Mouse (Mus musculus) urinary bladder, postnatal 36 days (tissue): ENCODE measurements around the gene Kcnc4.
A peak's percentile ranks its signal among the peaks of the same experiment; 100 is the strongest.

Experiments
- DNase-seq, 2 experiments: peaks; one replicate each; pipeline ENCODE4 v3.0.0; 2022; ENCODE audit warnings: low spot score in 2 of 2, mixed read lengths in 1 of 2

Kcnc4 gene

DNA sequence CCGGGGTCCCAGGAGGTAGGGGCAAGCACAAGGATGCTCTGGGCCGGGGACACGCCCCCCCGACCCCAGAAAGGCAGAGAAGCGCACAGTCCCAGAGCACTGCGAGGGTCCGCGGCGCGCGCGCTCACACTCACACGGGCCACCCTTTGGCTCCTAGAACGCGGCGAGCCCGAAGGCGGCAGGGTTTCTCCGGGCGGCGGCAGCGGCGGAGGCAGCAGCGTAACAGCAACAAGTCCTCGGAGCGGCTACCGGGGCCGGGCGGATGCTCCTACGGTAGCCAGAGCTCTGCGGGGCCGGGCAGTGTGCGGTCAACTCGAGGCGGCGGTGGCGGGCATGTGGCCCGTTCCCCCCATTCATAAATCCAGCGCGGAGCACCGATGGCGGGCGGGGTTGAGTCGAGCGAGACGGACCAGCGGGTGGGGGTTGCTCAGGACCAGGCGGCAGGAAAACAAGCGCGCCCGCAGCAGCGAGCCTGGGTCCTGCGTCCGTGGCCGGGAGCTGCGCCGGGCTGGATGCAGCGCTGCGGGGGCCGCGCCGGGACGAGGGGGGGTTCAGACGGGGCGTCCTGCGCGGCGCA is at the start of gene Kcnc4:
Gene Kcnc4, minus strand, starts transcription at position 357 of the 577 bp plus-strand sequence.
- DNase-seq, result no peak

DNA sequence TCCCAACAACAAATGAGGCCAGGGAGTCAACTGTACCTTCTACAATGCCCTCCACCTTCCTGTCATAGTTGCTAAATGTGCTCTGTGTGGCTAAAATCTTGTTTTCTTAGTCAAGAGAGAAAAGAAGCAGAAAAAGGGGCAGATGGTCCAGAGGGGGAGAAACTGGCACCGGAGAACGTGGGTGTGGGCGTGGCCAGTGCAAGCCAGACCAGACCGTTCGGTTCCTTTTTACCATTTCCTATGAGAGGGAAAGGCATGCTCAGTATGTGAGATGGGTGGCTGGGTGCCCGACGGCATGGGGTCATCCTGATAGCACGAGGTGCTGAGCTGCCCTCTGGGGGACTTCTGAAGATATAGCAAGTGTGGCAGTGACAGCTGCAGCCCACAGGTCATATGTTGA is 49.3 kb upstream of the Kcnc4 start:
- DNase-seq, result no peak

DNA sequence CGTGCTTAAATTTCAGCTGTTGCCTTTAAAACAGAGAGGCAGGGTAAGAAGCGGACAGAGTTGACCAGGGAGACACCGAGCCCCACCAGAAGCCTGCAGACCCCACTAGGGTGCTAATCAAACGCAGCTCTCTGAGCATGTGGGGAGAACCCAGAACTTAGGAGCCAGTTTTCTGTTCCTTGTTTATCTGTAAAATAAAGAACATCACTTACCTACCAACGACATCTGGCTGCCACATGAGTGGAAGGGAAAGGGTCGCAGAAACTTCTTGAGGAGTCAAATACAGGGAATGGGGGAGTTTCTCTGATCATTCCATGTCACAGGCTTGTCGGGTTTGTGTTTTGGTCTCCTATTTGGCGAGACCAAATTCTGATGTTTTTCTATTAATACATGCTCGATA is 48.6 kb upstream of the Kcnc4 start:
- no peak for DNase-seq

DNA sequence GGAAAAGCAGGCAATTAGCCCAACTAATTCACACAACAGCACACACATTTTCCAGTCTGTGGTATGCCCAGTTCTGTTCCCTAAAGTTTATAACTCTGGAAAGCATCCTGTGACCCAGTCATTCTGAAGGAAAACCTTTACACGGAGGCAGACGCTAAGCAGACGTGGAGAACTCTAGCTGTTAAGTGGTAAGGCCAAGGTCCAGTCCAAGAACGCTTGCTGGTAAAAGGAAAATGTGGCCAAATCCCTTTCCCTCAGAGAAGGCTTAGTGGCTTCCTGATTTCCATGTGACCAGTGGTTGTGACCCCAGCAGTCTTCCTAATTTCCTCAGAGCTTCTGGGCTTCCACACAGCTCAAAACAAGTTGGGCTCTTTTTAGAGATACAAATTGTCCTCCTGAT is 47.2 kb upstream of the Kcnc4 start:
- no peak for DNase-seq

DNA sequence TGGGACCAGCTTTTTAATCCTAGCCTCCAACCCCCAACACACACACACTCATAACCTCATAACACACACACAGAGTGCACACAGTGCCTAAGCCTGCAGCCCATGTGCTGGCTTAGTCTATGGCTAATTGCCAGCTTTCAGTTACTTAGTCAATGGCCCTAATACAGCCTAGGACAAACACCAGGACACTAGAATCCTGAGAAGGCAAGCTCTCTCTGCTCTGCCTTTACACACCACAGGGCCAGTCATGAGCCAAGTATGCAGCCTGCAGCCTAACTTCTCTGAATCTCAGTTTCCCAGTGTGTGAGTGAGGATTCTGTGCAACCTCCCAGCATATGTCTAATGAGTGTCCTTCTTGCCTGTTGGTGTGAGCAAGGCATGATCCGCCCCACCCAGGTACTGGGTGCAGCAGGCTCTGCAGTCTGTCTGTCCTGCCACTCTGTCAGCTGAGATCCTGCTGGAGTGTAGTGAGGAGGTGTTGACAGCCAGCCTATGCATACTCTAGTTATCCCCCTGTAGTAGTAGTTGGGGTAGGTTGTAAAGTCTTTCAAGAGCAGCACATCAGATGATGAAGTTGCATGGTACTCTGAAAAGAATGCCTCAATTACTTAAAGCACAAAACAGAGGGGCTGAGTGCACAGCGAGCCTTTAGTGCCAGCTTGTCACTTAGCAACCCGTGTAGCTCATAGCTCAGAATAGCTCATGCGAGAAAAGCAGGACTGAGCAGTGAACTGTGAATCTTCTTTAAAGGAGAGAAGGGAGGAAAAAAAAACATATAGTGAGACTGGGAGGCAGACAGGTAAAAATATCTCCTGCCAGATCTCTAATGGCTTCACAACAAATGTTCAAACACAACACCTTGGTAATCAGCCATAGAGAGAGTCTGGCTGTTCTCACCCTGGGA is 46.4 kb upstream of the Kcnc4 start:
- no peak for DNase-seq

DNA sequence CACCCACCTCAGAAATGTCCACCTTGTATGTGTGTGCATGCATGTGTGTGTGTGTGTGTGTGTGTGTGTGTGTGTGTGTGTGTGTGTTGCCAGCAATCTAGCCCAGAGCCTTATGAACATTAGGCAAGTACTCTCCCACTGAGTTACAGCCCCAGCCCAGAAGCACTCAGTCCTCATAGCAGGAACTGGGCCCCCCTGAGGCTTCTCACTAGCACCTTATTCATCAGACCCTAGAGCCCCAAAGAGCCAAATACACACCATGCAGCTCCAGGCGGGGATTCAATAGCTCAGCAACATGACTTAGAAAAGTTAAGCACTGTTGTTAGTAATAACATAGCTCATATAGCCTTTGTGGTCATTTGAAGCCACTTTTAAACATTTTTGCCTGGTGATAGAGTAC is 45.2 kb upstream of the Kcnc4 start:
- no peak for DNase-seq

DNA sequence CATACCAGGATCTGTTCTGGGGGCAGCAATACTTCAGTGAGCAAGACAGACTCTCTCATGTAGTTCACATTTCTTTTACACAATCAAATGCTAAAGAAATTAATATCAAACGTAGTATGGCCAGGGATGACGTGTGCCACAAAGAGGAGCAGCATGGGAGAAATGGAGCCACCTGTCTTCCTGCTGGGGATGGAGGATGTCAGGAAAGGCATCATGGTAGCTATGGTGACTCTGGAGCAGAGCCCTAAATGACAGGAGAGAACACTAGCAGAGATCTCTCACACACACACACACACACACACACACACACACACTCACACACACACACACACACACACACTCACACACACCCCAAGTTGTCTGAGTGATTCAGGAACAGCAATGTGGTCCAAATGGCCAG is 44.4 kb upstream of the Kcnc4 start:
- DNase-seq, result no peak

DNA sequence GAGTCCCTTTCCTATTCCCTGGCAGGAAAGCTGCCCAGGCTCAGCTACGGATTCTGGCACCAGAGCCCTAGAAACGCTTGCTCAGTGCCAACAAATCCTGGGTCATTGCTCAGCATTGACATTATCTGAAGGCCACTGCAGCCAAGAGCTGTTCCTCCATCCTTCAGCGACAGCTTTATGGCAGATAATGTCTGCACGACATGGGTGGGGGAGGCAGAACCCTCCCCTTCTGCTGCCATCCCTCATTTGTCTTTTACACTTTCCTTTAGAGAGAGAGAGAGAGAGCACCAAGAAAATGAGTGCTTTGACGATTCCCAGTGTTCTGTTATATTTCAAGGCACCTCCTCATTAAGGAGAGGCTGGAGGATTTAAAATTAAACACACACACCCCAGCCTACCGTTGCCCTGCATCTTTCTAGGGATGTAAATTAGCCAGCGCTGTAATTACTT is 42.4 kb upstream of the Kcnc4 start:
- DNase-seq, result no peak

DNA sequence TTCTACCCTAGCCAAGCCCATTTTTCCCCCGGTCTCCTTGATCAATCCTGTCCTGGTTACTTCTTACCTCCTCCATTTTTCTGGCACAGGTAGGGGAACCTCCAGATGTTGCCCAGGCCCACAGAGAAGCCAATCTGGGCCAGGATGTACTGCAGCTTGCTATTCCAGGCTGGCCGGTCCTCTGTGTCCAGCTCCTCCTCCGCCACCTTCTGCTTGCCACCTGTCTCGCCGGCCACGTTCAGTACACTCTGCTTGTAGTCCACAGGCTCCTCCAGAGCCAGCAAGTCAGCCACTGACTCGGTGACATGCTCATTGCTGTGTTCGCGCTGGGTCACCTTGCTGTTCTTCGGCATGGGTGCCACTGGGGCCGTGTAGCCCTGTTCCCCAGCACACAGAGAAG is 40.9 kb upstream of the Kcnc4 start:
- no peak for DNase-seq

DNA sequence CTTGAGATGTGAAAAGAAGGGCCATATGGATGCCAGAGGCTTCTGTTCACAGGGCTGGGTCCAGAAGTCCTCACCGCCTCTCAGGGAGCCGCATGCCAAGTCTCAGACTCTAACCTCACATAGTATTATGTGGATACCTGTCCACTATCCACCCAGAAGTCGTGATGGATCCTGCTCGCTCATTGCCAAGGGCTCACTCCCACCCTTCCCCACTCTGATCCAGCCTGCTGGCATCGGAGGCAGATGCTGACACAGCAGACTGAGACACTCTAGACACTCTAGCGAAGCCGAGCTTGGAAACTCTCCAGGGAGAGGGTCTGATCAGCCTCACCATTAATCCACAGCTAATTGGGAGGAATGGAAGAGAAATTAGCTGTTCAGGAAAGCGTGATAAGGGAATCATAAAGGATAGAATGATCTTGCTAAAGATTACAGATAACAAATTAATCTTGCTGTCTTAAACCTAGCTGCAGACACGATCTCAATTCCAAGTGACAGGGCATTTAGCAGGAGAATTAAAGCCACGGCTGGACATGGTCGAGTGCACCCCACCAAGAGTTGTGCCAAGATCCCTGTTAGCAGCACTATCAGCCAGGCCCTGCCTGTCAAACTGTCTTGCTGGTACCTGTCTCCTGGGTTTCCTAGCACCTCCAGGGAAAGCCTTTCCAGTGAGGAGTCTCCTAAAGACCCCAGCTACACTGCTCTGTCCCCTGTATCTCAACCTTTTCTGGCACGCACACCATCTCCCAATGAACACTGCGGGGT is 36.9 kb upstream of the Kcnc4 start:
- no peak for DNase-seq

DNA sequence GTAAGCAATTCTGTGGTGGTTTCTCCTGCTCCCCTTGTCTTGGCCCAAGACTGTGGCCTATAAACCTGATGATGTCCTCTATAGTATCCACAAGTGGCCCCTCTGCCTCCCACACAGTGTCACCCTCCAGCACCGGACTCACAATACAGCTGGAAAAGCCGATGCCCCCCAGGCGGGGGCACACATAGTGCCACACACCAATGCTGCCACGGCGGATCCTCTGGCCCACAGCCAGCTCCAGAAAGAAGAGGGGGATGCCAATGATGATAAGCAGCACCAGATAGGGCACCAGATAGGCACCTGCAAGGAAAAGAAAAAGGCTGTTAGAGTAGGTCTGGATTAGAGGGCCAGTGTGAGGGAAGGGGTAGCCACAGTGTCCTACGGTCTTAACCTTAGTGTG is 36.2 kb upstream of the Kcnc4 start:
- no peak for DNase-seq

DNA sequence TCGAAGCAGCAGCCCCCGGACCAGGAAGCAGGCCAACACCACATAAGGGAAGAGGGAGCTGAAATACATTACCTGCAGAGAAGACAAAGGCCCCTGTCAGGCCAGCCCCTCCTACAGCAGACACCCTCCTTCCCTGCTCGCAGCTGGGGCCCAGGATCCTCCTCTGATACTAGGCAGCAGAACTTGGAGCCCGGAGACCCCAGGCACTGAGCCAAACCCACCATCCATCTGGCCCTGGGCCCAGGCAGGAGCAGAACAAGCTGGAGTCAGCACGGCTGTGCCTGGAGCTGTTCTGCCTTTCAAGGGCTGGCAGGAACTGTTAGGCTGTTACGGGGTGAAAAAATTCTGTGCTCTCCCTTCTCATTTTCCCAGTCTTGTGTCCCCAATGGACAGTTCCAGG is 32.1 kb upstream of the Kcnc4 start:
- peak in 1 of 2 experiments; percentile 19 for DNase-seq

DNA sequence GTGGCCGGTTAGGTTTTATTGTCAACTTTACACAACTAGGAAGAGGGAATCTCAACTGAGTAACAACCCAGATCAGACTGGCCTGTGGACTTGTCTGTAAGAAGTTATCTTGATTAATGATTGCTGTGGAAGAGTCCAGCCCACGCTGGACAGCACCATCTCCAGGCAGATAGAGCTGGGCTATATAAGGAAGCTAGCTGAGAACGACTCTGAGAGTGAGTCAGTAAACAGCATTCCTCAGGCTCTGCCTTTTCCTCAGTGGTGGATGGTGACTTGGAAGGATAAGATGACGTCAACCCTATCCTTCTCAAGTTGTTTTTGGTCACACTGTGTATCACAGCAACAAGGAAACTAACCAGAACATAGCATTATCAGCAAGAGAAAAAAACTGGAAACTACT is 29.3 kb upstream of the Kcnc4 start:
- DNase-seq, result no peak

DNA sequence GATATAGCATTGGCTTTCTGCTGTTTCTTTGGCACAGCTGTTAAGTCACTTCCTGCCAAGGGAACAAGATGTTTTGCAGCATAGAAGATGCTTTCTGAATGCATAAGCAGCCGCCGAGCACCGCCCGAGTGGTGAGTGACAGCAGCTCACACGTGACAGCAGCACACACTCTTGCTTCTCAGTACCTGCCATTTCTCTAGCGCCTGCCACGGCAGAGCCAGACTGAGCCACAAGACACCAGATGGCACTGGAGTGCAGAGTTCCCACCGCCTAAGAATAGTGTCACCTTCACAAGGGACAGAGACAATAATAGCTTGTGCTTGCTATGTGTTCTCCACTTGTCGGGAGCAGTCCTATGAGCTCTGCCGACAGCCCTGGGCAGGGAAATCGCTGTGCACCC is 23.9 kb upstream of the Kcnc4 start:
- DNase-seq, result no peak

DNA sequence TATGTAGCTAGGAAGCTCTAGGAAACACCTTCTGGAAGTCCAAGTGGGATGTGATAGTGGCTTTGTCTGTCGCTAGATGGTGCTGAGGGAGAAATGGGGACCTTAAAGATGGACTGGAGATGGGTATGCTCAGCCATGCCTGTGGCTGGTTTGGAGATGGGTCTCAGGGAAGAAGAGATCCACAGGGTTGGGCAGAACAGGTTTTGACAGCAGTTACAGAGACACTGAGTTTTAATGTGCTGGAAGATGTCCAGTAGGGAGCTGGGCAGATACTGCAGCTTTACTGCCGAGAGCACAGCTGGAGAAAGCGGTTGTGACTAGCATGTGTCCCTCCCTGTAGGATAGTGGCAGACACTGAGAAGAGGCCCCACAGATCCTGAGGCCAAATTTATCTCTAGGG is 21.3 kb upstream of the Kcnc4 start:
- no peak for DNase-seq

DNA sequence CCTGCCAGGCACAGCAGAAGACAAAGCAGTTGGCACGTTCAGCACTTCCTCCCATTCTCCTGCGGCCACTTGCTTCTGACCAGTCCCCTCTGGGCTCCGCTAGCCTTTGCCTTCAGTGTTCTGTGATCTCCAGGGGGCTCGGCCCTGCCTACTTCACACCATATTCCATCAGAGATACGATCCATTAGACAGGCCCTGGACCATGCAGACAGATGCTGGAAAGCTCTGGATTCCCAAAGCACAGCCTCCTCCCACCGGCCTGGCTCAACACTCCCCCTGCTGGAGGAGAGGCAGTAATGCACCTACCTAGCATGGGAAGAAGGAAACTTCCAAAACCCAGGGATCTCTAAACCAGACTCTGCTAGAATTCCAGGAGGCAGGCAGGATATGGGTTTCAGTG is 12.8 kb upstream of the Kcnc4 start:
- no peak for DNase-seq

DNA sequence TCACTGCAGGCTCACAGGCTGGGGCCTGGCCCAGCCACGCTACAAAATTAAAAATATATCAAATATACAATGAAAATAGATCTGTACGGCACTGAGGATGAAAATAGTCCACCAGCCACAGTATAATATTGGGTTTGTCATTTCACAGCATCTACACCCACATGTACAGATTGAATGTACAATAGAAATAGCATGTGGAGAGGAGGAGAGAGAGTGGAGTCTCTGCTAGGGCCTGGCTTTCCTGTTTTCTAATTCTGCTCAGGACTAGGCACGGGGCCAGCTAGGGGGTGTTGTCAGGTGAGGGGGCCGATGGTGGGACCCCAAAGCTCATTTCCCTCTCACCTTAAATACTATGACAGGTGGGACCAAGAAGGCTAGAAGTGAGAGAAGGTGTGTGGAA is 9.7 kb upstream of the Kcnc4 start:
- DNase-seq, result no peak

DNA sequence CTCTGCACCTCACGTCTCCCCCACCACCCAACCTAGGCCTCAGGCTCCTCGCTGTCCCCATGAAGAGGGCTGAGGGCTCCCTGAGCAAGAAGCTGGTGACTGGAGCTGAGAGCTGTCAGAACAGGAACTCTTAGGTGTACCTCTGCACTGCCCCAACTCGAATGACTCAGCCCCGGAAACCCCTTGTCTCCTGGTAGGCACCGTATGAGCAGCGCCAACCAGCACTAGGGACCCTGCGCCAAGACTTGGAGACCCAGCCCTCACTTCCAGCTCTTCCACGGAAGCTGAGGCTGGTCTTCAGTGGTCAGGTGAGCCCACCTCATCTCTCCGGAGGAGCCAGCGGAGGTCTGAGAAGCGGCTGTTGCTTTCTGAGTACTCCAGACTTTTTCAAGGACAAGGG is 8.8 kb upstream of the Kcnc4 start:
- no peak for DNase-seq

DNA sequence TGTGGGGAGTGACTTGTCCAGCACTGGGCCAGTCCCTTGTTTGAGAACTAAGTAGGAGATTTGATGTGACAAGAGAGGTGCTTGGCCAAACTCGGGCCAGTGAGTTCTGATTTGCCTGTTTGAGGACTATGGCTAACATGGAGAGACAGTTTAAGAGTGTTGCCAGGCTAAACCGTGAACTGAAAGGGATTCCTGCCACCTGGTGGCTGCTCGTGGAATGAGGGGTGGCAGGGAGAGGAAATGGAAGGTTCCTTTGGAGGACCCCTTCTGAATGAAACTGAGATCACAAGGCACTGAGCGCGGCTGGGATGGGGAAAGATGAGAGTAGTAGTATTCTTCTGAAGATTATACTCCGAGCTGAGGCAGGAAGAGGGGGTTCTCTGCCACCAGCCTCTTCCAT is 7.2 kb upstream of the Kcnc4 start:
- DNase-seq, result peak; percentile 57 to 68

DNA sequence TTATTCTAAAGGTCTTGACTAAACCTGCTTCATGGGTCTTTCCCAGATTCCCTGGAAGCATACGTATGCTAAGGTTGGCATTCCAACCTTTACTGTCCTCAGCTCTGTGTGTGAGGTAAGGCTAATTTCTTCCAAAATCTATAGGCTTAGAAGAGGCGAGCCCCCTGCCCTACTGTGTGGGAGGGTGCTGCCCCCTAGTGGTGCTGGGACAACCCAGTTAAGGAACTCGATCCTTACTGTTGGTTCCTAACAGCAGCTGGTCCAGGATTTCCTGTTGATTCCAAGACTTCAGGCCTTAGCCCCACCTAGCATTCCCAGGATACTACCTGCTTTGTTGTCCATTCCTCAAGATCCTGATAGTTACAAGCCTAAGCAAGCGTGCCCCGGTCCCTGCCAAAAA is 2.8 kb upstream of the Kcnc4 start:
- peak; percentile 41 to 65 for DNase-seq

DNA sequence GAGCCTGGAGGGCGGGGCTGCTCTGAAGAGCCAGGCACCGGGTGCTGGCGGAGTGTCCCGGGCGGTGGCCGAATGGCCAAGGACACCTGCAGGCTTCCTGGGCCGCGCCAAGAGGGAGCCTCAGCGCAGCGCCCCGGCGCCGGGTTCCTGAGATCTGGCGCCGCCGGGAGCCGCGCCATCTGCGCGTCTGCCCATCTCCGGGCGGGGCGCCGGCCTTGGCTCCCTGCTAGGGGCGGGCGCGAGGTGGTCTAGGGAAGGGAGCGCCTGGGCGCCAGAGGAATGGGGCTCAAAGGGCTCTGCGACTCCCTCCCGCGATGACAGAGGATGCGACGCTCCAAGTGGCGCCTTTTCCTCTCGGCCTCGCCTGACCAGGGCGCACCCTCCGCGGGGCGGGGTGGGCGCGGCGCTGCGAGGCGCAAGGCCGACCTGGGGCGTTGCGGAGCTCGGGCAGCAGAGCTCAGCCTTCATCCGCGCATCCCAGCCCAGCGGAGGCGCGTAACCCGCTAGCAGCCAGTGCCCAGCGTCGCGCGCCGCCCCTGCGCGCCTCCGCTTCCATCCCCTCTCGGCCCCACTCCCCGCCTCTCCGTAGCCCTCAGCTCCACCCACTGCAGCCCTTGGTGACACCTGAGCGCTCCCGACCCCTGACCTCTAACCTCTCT is 550 bp upstream of the Kcnc4 start:
- no peak for DNase-seq

DNA sequence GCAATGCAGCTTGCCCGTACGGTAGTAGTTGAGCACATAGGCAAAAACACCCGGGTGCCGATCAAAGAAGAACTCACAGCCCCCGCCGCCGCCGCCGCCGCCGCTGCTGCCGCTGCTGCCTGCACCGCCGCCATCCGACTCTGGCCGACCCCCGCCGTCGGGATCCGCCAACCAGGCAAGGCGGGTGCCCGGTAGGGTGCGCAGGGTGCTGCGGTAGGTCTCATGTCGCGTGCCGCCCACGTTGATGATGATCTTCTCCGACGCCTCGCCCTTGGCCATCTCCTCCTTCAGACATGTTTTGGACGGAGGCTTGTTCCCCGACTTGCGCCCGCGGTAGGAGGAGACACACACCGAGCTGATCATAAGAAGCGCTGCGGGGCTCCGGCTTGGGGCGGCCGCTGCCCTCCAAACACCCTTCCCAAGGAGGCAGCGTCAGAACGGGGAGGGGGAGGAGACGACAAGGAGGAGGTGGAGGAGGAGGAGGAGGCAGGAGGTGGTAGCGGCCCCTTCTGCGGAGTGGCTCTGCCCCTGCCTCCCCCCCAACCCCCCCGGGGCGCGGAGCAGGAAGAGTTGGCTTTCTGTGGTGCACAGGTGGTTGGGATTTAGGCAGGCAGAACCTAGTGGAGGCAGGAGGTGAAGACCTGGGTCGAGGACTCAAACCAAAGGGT is 690 bp downstream of the Kcnc4 start:
- DNase-seq, result no peak
